Mouse (Mus musculus) CH12F3 (cell line): ENCODE measurements at regions not wholly inside any gene's neighbourhood (a gene's known extent, or its start where the extent isn't known, plus 50 kb on each side); places are given as distances from the start of the nearest gene placed in this dataset.
"Not testable (repeated sequence)": the region's sequence is repeated elsewhere in the genome, so short reads cannot be mapped to it uniquely, and the experiment has no call there.

ENCODE experiments used
- in situ Hi-C: fragments of 300-500 bp; cut with MboI; formaldehyde crosslinking; loops from 2 replicates; pipeline ENCODE4 v1.14.3; 2020; ENCODE audit warnings: low sequenced_read_pairs

DNA sequence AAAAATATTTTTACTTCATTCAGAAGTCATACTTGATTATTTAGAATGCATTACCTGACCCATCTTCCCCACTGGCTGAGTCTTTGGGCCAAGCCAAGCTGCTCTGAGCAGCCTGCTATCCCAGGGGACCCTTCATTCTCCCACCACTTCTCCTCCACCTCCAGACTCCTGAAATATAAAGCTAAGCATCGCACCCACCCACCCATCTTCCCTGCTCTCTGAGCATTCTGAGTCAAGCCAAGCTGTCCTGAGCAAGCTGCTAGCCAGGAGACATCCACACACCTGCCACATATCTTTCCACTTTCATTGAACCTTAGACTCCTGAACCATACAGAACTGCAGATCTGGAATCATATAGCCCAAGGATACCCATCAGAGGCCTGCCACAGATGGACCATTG lies 1456.2 kb upstream of the Adam24 start:
- in situ Hi-C loops = no loop called here

DNA sequence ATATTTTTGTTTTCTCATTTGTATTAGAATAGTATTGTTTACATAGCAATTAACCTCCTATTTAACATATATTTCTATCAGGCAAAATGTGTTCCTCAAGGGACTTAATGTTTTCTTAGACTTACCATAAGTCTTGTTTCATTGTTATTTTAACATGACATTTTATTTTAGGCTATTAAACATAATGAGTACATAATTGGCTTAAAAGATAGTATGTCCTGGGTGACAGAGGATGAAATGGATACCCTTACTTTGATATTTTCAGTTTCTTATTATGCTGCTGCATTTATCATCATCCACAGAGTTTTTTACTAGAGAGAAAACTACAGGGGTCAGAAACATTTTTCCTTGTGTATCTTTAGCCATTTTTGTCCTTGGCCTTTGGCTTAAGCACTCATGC lies 1447.6 kb upstream of the Adam24 start:
- in situ Hi-C loops = no loop called here

DNA sequence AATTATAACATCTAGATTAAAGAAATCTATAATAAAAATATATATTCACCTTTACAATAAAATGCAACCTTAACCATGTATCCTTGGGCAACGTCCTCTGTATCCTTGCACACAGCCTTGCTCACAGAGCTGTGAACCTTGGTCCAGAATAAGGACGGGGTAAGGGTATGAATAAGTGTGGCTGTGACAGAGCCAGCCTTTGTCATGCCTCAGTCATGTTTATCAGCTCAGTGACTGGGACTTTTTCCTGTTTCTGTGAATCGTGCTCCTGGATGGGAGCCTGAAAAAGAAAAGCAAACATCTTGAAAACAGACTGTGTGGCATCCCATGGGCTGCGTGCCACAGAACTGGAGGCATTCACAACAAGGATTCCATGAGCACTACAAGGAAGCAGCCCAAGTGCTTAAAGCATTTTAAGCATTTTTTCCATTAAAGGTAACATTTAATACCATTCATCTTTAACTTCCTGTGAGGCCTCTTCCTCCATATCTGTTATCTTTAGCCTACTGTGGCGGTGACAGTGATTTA lies 1405.8 kb upstream of the Adam24 start:
- in situ Hi-C loops = no loop called here

DNA sequence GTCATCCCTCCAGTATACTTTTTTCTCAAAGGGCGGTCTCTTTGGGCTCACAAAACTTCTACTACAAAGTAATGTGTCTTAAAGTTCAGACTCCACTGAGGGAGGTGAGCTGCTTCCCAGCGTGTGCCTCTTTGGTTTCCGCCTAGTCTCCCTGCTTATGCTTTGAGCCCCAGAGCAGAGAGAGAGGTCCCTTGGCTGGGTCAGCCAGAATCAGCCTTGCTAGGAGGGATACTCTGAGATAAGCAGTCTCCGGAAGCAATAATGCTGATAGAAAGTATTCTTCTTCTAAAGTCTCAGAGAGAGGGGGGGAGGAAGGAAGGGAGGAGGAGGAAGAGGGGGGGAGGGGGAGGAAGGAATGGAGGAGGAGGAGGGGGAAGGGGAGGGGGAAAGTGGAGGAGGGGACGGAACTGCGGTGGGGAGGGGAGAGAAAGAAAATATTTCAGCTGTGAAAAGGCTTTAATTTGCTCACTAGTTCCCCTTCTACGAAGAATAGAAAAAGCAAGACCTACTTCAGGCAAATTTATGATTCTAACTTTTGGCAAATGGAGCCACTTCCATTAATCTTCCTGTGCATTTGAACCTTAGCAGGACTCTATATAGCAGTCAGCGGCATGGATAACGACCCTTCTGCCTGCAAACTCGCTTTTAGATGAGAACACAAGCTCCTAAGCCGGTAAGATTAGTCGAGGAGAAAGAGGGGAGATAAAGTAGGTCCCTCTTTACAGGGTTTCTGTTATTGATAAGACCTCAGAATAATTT lies 1377.2 kb upstream of the Adam24 start:
- in situ Hi-C loops = no loop called here

DNA sequence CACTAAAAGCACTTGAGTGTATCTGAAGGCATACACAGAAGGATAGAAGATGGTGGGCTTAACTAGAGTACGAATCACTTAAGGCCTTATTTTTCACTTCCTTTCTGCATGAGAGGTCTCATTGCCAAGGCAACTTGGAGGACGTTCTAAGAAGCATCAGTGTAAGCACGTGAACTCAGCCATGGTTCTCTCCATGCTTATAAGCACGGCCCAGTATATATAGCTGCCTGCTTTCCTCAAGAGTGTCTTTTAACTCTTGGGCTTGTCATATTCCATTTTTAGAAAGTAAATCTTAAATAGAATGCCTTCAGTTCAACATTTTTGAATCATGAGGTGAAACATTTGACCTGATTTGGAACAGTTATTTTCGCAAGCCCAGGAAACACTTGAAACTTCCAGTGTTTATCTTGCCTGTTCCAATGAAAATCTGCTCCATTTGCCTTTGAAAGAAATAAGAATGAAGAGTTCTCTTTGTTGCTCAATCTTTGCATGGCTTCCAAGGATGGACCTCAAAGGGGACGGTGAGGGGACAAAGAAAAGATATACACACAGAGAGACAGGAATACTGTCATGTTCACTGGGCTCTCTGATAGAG lies 1371.0 kb upstream of the Adam24 start:
- in situ Hi-C loops = no loop called here

DNA sequence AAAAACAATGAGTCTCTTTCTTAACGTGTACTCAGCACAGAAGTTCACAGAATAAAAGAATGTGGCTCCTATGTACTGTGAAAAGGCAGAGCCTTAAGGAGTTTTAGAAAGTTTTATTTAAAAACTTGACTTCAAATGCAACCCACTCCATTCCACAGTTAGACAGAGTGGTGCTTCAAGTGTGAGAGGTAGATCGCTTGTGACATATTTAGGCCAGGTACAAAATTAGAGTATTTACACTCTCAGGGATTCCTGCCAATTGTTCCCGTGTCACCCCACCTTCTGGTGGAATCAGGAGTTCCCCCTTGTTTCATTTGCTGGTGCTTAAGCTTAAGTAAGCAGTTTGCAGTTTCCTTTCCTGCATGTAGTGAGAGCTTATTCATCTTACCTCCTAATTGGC lies 1361.0 kb upstream of the Adam24 start:
- in situ Hi-C loops = no loop called here

DNA sequence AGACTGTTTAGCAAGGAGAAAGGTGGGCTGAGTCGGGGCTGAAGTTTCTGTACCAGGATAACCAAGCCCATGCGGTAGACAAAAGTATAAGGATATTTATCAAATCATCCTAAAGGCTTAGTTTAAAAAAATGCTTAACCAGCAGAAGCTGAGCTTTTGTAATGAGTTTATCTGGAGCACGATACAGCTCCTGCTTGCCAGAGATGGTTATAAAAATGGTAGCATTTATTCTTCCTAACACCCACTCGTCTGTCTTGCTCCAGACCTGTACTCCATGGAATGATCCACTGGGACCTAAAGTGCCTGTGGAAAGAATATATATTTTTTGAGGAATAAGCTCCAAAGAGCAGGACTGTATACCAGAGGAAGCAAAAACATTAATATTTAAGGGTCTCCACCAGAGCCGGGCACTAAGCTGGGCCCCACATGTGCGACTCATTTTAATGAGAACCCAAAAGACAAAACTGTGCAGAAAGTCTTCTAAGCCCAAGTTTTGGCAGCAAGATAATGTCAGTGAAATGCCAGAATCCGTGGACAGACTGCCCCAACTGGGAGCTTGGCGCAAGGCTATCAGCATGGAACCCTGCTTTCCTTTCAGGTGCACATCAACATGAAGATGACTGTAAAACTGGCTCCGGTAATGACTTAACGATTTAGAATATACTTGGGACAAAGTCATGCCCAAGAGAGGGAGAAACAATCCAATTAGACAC lies 1359.2 kb upstream of the Adam24 start:
- in situ Hi-C loops = loop anchor here (5.0 kb wide), 1 partner anchor 697 kb away; no protein-coding TSS in a partner anchor

DNA sequence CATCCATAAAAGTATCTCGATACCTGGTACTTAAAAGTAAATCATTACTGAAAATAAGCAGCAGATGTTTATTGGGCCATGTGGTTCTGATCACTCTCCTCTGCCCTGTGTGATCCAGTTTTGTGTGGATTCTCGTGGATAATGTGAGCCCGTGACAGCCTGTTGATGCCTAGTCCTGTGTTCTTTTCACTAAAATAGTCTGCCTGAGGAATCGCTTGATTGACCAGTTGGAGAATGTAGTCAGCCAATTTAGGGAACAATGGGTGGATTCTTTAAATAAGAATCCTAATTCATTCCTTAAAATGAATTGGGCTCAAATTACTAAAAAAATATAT lies 1358.7 kb upstream of the Adam24 start:
- in situ Hi-C loops = loop anchor here (5.0 kb wide), 1 partner anchor 696 kb away; no protein-coding TSS in a partner anchor

DNA sequence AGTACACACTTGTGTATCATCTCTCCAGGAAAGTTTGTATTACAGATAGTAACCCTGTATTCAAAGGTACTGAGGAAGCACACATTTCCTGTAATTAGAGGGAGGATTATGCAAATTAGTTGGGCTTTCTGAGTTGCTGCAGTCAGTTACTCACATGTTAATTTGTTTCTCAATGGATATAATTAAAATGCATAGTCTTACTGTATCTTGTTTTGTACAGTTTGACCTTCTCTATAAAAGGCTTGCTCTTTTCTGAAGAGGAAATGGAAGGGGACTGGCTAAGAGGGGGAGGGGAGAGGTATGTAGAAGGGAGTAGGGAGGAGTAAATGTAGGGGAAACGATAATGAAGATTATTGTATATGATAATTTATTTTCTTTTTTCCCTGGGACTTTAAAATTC lies 1345.5 kb upstream of the Adam24 start:
- in situ Hi-C loops = no loop called here

DNA sequence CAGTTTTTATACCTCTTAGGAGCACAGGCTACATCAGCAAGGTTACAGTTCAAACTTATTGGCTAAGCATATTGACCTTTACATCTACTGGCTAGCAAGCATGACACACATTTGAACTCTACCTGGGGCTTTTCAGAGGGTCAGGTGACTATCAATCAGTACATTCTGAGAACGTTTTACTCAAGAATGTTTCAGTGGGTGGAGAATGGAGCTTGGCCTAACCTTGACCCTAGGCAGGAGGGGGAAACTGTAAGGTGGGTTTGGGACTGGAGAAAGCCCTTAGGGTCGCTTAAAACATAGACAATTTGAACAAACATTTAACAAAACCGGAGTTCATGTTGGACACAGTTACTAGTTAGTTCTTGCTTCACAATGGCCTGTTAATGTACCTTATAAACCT lies 1330.1 kb upstream of the Adam24 start:
- in situ Hi-C loops = no loop called here

DNA sequence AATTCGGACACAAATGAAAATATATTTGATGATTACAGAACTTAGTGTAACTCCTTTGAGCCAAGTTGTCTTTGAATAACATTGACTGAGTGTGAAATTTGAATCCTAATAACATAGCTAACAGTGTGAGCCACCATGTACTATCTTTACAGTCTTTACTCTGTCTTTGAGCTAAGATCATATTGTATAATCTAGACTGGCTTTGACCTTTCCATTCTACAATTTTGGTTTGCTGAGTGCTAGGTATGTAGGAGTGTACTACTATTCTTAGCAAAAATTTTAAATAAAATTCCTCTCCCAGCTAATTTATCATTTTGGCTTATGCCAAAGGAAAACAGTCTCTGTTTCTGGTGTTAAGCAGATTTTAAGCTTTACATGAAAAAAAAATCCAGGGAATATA lies 1328.4 kb upstream of the Adam24 start:
- in situ Hi-C loops = no loop called here

DNA sequence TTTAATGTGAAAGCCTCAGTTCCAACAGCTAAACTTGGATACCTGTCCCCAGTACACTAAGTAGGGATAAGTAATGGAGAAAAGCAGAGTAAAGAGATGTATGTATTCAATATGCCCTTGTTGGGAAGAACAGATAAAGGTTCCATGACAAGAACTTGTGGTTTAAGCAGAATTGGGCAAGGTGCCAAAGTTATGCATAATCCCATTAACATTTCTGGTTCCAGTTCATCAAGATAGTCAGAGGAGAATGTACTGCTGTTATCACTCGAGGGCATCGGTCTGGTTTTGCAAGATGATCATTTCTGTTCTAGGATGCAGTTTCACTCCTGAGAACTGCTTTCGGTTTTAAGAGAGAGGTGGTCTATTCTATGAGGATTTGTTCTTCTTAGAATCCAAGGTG lies 1325.9 kb upstream of the Adam24 start:
- in situ Hi-C loops = no loop called here

DNA sequence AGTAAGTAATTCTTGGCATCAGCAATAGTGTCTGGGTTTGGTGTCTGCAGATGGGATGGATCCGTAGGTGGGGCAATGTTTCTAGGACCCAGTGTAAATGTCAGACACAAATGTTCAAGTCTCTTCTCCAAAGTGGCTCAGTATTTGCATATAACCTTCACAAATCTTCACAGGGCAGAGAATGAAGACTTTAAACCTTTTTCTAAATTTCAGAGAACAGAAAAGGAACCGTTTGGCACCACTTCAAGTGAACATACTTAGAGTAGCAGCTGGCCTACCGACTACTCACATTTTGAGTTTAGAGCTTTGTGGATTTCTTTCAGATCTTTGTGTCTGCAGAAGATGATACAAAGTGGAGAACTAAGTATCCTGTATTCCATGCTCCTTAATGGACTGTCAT lies 1319.5 kb upstream of the Adam24 start:
- in situ Hi-C loops = no loop called here

DNA sequence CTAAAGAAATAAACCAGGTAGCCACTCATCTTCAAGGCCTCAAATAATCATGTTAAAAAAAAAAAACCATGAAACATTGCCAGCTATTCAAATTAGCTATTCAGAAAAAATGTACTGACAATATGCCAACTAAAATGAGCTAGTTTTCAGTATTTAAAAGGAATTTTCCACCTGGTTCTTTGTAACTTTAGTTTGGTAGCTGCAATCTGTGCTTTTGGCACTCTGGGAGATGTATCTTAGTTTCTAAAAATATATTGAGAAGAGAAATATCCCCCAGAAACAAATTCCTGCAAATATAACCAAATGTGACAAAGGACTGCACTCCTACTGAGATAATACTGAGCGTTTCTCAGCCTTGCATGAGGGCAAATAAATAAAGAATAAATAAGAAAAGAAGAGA lies 1317.8 kb upstream of the Adam24 start:
- in situ Hi-C loops = no loop called here

DNA sequence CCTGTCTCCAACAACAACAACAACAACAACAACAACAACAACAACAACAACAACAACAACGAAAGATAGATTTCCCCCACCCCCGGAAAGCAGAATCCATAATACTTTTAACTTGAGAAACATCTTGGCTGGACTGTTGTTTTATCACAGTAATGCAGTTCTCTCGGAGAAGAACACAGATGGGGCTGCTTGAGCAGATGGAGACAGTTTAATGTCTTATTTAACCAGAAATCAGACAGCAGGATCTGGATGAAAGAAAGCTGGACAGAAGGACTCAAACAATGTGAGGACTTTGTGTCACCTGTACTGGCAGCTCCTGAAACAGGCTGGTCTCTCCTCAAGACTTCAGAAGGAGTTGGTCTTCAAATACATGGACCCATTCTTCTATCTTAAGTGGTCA lies 1317.0 kb upstream of the Adam24 start:
- in situ Hi-C loops = no loop called here

DNA sequence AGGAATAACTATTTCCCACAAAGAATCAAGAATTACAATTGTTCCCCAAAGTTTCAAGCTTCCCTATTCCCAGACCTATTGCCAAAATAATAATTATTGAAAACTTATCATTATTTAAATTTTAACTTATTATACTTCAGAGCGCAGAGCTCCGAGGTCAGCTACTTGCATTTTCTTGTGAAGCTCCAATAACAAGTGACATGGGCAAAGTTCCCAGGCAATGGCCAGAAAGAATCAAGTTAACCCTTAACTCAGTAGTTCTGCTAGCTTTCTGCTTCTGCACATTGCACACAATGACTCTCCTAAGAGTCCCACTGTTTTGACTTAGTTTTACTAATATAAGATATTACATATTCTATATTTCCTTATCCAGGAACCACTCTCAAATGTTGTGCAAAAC lies 1308.5 kb upstream of the Adam24 start:
- in situ Hi-C loops = not testable (repeated sequence)
